Mouse (Mus musculus): Measurements from ENCODE around the gene Rbm6. TPM values are rescaled to one million over a fixed set of nuclear protein-coding genes. Genes with fewer than 3 reads are reported as not detected.

Rbm6 gene
- polyA plus RNA-seq (2017; shearing (Covaris generic)), result 110 TPM

DNA sequence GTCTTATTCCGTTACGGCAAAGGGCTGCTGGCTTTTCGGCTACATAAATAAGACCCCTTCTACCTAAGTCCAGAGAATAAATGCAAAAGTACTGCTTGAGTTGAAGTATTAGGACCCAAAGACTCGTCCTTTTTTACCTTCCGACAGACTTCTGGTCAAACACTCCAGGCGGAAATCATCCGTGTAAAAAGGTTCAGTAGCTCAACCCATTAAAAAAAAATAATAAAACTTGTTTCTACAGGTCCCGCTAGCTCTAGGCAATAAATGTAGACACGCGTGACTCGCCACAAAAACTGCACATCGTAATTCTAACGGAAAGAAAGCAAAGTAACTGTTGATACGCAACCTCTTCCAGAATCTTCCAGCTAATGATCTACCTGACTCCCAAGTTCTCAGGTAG lies at the start of gene Rbm6:
Rbm6 (minus strand) TSS at position 101 of the 400 bp plus-strand sequence.

DNA sequence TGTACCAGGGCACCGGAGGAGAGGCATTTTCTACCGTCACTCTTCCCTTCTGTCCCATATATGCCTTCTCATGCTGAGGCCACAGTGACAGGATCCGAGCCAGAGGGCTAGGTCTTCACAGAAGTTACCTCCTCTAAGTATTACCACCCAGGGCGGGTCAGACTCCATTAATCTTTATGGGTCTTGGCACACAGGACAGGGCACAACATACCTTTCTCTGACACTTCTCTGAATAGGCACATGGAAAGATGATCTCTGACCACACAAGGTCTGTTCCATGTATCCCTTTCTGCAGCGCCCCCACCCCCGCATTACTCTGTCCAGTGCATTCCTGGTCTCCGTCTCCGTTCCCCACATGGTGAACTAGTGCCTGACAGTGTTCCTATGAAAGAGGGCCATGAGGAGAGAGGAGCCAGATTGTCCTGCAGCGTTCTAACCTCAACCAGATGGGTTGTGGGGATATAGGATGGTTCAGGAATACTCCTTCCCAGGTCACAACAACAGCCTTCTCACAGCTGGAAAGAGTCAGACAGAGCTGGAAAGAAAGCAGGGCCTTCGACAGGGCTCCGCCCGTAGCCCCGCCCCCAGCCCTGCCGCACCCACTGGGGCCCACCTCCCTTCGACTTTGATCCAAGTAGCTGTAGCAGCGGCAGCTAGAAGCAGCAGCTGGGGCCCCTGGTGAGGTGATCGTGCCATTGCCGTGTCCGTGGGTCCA lies 33.4 kb upstream of the Rbm6 start, which contains the start of gene Mst1r:
Mst1r (plus strand) TSS at position 622 of the 715 bp plus-strand sequence.

DNA sequence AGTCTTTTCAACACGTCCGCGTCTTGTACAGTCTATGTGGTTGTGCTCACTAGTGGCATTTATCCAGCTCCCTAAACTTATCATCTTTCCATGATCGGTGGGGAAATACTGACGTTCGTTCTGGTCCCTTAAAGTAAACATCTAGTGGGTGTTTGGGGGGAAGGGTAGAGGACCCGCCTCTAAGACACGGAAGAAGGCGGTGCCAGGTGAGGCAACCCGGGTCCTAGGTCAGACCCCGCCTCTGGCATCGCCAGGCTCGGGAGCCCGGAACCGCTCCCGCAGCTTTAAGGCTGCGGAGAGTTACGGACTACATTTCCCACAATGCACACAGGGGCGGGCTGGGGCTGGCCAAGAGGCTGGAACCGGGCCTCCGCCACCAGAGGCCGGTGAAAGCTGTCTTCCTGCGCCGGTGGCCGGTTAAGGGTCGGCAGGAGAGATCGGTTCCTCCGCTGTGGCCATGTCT lies 14.8 kb upstream of the Rbm6 start, which contains the start of gene Mon1a:
Mon1a (plus strand) TSS at position 348 of the 463 bp plus-strand sequence.

DNA sequence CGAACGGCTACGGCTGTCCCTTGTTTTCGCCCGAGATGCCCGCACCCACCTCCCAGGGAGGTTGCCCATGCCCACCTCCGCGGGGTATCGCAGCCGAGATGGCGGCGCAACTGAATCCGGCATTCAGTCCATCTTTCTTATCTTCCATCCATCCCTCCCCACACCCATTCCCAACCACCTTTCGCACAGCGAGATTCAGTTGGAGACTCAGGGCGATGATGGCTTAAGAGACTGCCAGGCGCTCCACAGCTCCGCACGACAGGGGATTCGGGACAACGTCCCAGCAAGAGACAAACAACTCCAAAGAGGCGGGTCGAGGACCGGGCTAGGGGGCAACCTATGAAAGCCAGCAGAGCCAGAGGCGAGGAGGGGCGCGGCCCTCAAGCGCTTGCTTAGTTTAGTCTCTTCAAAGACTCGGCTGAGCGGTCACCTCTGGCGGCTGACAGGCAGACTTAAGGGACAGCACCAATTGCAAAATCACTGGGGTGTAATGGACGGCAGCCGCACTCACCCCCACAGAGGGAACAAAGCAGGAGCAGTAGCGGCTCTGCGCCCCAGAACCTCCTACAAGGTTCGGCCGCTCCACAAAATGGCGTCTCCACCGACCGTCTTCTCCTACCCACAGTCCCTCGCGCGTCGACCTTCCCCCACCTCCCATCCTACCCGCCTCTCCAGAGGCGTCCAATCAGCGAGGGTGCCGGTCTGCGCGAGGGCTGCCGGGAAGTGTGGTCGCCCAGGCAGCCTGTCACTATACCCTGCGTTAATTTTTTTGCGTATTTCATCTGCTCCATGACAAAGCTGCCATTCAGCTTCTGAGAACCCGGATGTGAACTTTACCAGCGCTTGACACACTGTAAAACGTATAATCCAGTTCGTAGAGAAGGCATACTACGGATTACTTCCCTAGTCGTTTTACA lies 102.4 kb downstream of the Rbm6 start, which contains the start of gene Rbm5:
Rbm5 (minus strand) TSS at position 623 of the 917 bp plus-strand sequence.

Other genes starting within 250 kb of the Rbm6 start
- 638 TPM for gene Gnai2, start 237.9 kb downstream of the Rbm6 start, polyA plus RNA-seq (2017; shearing (Covaris generic))
- gene Slc38a3, start 203.7 kb downstream of the Rbm6 start, polyA plus RNA-seq (2017; shearing (Covaris generic)), result 1.6 TPM
- 9.1 TPM for gene Gnat1, start 193.5 kb downstream of the Rbm6 start, polyA plus RNA-seq (2017; shearing (Covaris generic))
- gene Sema3f, start 162.8 kb downstream of the Rbm6 start, polyA plus RNA-seq (2017; shearing (Covaris generic)), result 0.22 TPM
- gene Rbm5, start 102.2 kb downstream of the Rbm6 start, polyA plus RNA-seq (2017; shearing (Covaris generic)), result 306 TPM
- 19.9 TPM for gene Mon1a, start 14.9 kb upstream of the Rbm6 start, polyA plus RNA-seq (2017; shearing (Covaris generic))
- not detected for gene Mst1r, start 33.6 kb upstream of the Rbm6 start, polyA plus RNA-seq (2017; shearing (Covaris generic))
- not detected for gene Actl11, start 55.2 kb upstream of the Rbm6 start, polyA plus RNA-seq (2017; shearing (Covaris generic))
- not detected for gene Camkv, start 62.4 kb upstream of the Rbm6 start, polyA plus RNA-seq (2017; shearing (Covaris generic))
- 2.0 TPM for gene Traip, start 76.9 kb upstream of the Rbm6 start, polyA plus RNA-seq (2017; shearing (Covaris generic))
- gene Uba7, start 102.3 kb upstream of the Rbm6 start, polyA plus RNA-seq (2017; shearing (Covaris generic)), result 150 TPM
- gene Gm20661, start 109.8 kb upstream of the Rbm6 start, polyA plus RNA-seq (2017; shearing (Covaris generic)), result not detected
- gene Inka1, start 112.6 kb upstream of the Rbm6 start, polyA plus RNA-seq (2017; shearing (Covaris generic)), result 0.61 TPM
- gene Cdhr4, start 119.3 kb upstream of the Rbm6 start, polyA plus RNA-seq (2017; shearing (Covaris generic)), result not detected
- gene Gm20662, start 123.1 kb upstream of the Rbm6 start, polyA plus RNA-seq (2017; shearing (Covaris generic)), result not detected
- 146 TPM for gene Ip6k1, start 129.3 kb upstream of the Rbm6 start, polyA plus RNA-seq (2017; shearing (Covaris generic))
- 25.0 TPM for gene Gmppb, start 176.0 kb upstream of the Rbm6 start, polyA plus RNA-seq (2017; shearing (Covaris generic))
- gene Amigo3, start 179.9 kb upstream of the Rbm6 start, polyA plus RNA-seq (2017; shearing (Covaris generic)), result 1.4 TPM
- gene Mst1, start 207.2 kb upstream of the Rbm6 start, polyA plus RNA-seq (2017; shearing (Covaris generic)), result 3.1 TPM
- 110 TPM for gene Rnf123, start 210.1 kb upstream of the Rbm6 start, polyA plus RNA-seq (2017; shearing (Covaris generic))
- 54.4 TPM for gene Apeh, start 221.4 kb upstream of the Rbm6 start, polyA plus RNA-seq (2017; shearing (Covaris generic))

All from effector memory CD4-positive, alpha-beta T cell, adult 5 months (primary cell).